Mouse (Mus musculus) intestine, postnatal 0 days (tissue): ENCODE data around the gene Arhgef2. TPM values are rescaled to one million over a fixed set of nuclear protein-coding genes. Genes with fewer than 3 reads are reported as not detected.

Experiments used
- ATAC-seq: fragments of 200-750 bp; cut with Nextera tagmentation; 2 replicates; pipeline ENCODE4 v1.8.0; 2017; ENCODE audit warnings: mild to moderate bottlenecking, moderate TSS enrichment, moderate library complexity
- H3K27ac ChIP-seq: fragments of 300-500 bp; sonication (generic); 2 replicates; pipeline ENCODE4 v1.5.1; 2014; ENCODE audit warnings: mild to moderate bottlenecking, low read depth, low read length, moderate library complexity
- H3K27me3 ChIP-seq: fragments of 300-500 bp; sonication (generic); replicated peaks from 2 replicates; pipeline ENCODE4 v1.6.1; 2014; ENCODE audit warnings: low read length, mixed read lengths; ENCODE audit not compliant: control insufficient read depth, insufficient read depth
- H3K36me3 ChIP-seq: fragments of 300-500 bp; sonication (generic); 2 replicates; pipeline ENCODE4 v1.6.1; 2014; ENCODE audit warnings: mild to moderate bottlenecking, moderate library complexity; ENCODE audit not compliant: control insufficient read depth, insufficient read depth
- H3K4me1 ChIP-seq: fragments of 300-500 bp; sonication (generic); replicated peaks from 2 replicates; pipeline ENCODE4 v1.6.1; 2014; ENCODE audit warnings: antibody characterized with exemption, low read length, mixed read lengths; ENCODE audit not compliant: control insufficient read depth, insufficient read depth
- H3K4me2 ChIP-seq: fragments of 300-500 bp; sonication (generic); replicated peaks from 2 replicates; pipeline ENCODE4 v1.6.1; 2014; ENCODE audit warnings: low read depth, mild to moderate bottlenecking, moderate library complexity
- H3K4me3 ChIP-seq: fragments of 300-500 bp; sonication (generic); 2 replicates; pipeline ENCODE4 v1.5.1; 2014; ENCODE audit warnings: low read depth, low read length
- H3K9ac ChIP-seq: fragments of 300-500 bp; sonication (generic); 2 replicates; pipeline ENCODE4 v1.6.1; 2014; ENCODE audit warnings: mild to moderate bottlenecking, low read depth, low read length
- H3K9me3 ChIP-seq: fragments of 300-500 bp; sonication (generic); 2 replicates; pipeline ENCODE4 v1.6.1; 2016; ENCODE audit warnings: mixed run types; ENCODE audit not compliant: control insufficient read depth
- CTCF ChIP-seq: sonication (generic); IDR thresholded peaks from 2 replicates; pipeline ENCODE4 v1.5.1; 2016; ENCODE audit warnings: low read depth, mild to moderate bottlenecking, control low read depth, antibody characterized with exemption, moderate library complexity
- WGBS: fragments of 180-500 bp; shearing (Covaris S2); extraction: QIAGEN DNeasy Blood & Tissue Kit; methylation state at CpG from one replicate; pipeline ENCODE4 v1.1.7; 2014; 5-methylcytosine and 5-hydroxymethylcytosine counted together
- polyA plus RNA-seq: library from polyadenylated mRNA; unstranded; fragments of >200 nt; fragmentation: Nextera tagmentation; extraction: Ambion mirVana; gene quantifications from 2 replicates; pipeline ENCODE4 v1.2.1, GENCODE M21; 2015

Gene Arhgef2
- polyA plus RNA-seq, 1 experiment from 2014 or later = 22.1 TPM

DNA sequence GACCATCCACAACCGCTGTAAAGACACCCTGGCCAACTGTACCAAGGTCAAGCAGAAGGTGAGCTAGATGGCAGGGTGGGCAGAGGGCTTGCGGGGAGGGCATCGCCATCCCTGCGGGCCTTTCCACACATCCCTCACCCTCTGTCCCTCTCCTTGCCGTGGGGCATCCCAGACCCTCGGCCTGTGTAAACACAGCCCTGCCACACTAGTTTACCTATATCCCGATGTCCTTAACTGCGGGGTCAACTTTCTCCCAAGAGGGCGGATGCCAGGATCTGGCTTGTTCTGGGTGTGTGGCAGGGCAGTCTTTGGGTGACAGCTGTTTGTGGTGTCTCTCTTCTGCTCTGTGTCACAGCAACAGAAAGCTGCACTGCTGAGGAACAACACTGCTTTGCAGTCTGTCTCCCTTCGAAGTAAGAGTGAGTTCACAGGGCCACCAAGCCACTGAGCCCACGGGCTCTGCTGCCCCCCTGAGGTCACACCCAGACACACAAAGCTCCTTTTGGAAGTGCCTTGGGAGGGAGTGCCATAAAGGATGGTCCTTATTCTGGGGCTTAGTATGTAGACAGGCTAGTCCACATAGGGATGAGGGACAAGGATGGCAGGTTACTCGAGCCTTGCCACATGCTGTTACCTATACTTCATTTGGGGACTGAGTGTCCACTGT, 26.3 kb downstream of the Arhgef2 start:
- peak; percentile 80 for TF ChIP-seq CTCF
- no peak overlapping the region for H3K4me3 ChIP-seq
- 68% methylated on average over 12 of the region's 12 CpGs for WGBS
- ATAC-seq = no peak
- H3K9ac ChIP-seq = no peak overlapping the region
- H3K4me2 ChIP-seq = no peak overlapping the region
- no peaks in the 10 kb centered on the region for H3K27me3 ChIP-seq
- H3K4me1 ChIP-seq = no peaks in the 10 kb centered on the region
- H3K9me3 ChIP-seq = no peaks in the 10 kb centered on the region
- 0 out of 2 replicates have a peak overlapping the region, but pooled peaks have one; percentile 11 for H3K27ac ChIP-seq
- peaks cover 74% of the 10 kb centered on the region for H3K36me3 ChIP-seq

GRCm38 (mm10) chr3:88633056-88633455, 27.3 kb downstream of the Arhgef2 start:
- Histone ChIP-seq H3K4me2 (no peak overlapping the region), H3K4me1 (no peaks in the 10 kb centered on the region), H3K27me3 (no peaks in the 10 kb centered on the region), H3K4me3 (no peak overlapping the region), H3K27ac (no peak overlapping the region; the same call in 1 of the 2 replicates), H3K9me3 (no peaks in the 10 kb centered on the region), H3K36me3 (peaks cover 78% of the 10 kb centered on the region), H3K9ac (no peak overlapping the region)
- no peak for ATAC-seq
- 95% methylated on average over 10 of the region's 10 CpGs for WGBS
- no peak for TF ChIP-seq CTCF

DNA sequence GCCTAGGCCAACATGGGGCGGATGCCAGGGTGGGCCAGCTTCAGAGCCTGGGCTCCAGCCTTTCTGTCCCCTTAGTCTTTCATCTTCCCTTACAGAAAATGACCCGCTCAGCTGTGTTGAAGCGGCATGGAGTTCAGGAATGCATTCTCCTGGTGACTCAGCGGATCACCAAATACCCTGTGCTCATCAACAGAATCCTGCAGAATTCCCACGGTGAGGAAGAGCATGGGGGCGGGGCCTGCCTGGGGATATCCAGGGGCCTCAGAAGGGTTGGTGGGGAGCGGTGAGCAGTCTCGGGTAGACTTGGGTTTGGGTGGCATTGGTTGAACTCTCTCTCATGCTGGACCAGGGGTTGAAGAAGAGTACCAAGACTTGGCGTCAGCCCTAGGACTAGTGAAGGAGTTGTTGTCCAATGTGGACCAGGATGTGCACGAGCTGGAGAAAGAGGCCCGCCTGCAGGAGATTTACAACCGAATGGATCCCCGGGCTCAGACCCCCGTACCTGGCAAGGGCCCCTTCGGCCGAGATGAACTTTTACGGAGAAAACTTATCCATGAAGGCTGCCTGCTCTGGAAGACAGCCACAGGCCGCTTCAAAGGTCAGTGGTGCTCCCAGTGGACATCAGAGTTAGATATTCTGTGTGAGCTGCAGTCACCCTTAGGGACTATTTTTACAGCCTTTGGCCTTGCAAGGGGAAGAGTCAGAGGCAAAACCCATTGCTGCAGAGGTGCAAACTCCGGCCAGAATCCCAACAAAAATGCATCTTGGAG, 29.9 kb downstream of the Arhgef2 start:
- no peak for ATAC-seq
- H3K4me2 ChIP-seq = no peak overlapping the region
- no peak overlapping the region for H3K4me3 ChIP-seq
- TF ChIP-seq CTCF = no peak
- WGBS = 92% methylated on average over 19 of the region's 19 CpGs
- no peaks in the 10 kb centered on the region for H3K4me1 ChIP-seq
- H3K27ac ChIP-seq = 0 out of 2 replicates have a peak overlapping the region, but pooled peaks have one; percentile 1
- no peaks in the 10 kb centered on the region for H3K9me3 ChIP-seq
- H3K9ac ChIP-seq = no peak overlapping the region
- no peaks in the 10 kb centered on the region for H3K27me3 ChIP-seq
- H3K36me3 ChIP-seq = peaks cover 89% of the 10 kb centered on the region

GRCm38 (mm10) chr3:88636555-88636986, 30.8 kb downstream of the Arhgef2 start:
- peaks cover 89% of the 10 kb centered on the region for H3K36me3 ChIP-seq
- H3K9me3 ChIP-seq = no peaks in the 10 kb centered on the region
- no peak overlapping the region for H3K27ac ChIP-seq
- H3K27me3 ChIP-seq = no peaks in the 10 kb centered on the region
- no peak overlapping the region for H3K9ac ChIP-seq
- no peaks in the 10 kb centered on the region for H3K4me1 ChIP-seq
- H3K4me2 ChIP-seq = no peak overlapping the region
- no peak for ATAC-seq
- H3K4me3 ChIP-seq = no peak overlapping the region
- TF ChIP-seq CTCF = no peak
- 93% methylated on average over 8 of the region's 8 CpGs for WGBS

GRCm38 (mm10) chr3:88637134-88637533, 31.4 kb downstream of the Arhgef2 start:
- no peak overlapping the region for H3K4me3 ChIP-seq
- H3K9ac ChIP-seq = no peak overlapping the region
- no peak for TF ChIP-seq CTCF
- H3K27ac ChIP-seq = no peak overlapping the region
- H3K9me3 ChIP-seq = no peaks in the 10 kb centered on the region
- WGBS = 95% methylated on average over 5 of the region's 5 CpGs
- no peaks in the 10 kb centered on the region for H3K27me3 ChIP-seq
- no peak for ATAC-seq
- no peak overlapping the region for H3K4me2 ChIP-seq
- H3K36me3 ChIP-seq = peaks cover 89% of the 10 kb centered on the region
- no peaks in the 10 kb centered on the region for H3K4me1 ChIP-seq

DNA sequence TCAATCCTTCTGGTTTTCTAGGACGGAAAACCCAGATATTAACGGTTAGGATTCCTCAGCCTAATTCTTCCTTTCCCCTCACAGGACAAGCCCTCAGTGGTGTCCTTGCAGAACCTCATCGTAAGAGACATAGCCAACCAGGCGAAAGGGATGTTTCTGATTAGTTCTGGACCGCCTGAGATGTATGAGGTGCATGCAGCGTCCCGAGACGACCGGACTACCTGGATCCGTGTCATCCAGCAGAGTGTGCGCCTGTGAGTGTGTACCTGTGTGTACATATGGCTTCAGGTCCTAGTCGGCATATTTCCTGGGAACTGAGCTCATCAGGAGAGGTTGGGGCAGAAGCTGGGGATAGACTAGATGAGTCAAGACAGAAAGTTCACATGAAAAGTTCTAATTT, 33.5 kb downstream of the Arhgef2 start:
- H3K36me3 ChIP-seq = peaks cover 90% of the 10 kb centered on the region
- no peak for TF ChIP-seq CTCF
- WGBS = 98% methylated on average over 12 of the region's 12 CpGs
- no peak overlapping the region for H3K4me2 ChIP-seq
- no peaks in the 10 kb centered on the region for H3K9me3 ChIP-seq
- ATAC-seq = no peak
- H3K4me3 ChIP-seq = no peak overlapping the region
- H3K9ac ChIP-seq = no peak overlapping the region
- no peak overlapping the region for H3K27ac ChIP-seq
- no peaks in the 10 kb centered on the region for H3K27me3 ChIP-seq
- no peaks in the 10 kb centered on the region for H3K4me1 ChIP-seq
